Mouse (Mus musculus): ENCODE measurements around the gene Fsip1. TPM values are rescaled to one million over a fixed set of nuclear protein-coding genes. Genes with fewer than 3 reads are reported as not detected.

Gene Fsip1
- polyA plus RNA-seq, 1 experiment from 2014 or later: 4.2 TPM

DNA sequence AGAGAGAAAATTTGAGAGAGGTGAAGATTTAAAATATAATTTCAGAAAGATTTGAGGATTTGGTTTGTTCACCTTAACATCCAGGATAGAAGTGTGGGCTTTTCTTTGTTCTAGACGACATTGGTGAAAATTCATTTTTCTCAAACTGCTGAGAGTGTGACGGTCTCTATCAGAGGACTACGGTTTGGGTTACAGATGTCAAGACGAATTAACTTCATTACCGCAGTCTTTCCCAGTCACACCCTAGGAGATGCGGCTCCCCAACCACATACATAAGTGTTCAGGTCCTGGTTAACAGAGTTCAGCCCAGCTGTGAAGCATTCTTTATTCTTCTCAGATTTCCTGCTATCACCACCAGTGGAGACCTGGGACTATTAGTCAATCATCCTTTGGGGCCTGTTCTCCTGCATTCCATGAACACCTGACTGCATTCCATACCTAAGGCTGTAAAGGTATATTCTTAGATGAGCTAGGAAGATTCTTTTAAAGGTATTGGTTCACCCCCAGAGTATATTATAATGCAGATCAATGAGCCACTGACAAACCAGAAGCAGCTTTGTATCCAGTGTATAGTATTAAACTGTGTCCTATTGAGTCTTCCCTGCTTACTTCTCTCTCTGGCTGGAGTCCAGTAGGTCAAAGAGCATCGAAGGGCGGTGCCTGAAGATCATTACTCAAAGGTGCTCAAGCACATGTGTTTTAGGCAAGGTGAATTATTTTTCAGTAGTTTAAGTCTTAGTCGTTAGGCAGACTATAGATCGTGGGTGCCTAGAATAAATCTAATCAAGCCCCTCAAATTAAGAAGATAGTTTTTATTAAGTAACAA, 82.0 kb downstream of the Fsip1 start:
- Histone ChIP-seq H3K27ac (ENCODE audit: low read depth, low read length) (no peak overlapping the region), H3K9me3 (replicated peaks; ENCODE audit: control insufficient read depth, low read length) (no peaks in the 10 kb centered on the region), H3K36me3 (ENCODE audit: control insufficient read depth, insufficient read depth, low read length) (no peaks in the 10 kb centered on the region), H3K27me3 (replicated peaks; ENCODE audit: control insufficient read depth, insufficient read depth, low read length) (no peaks in the 10 kb centered on the region), H3K4me1 (ENCODE audit: control insufficient read depth, insufficient read depth, low read length) (no peaks in the 10 kb centered on the region), H3K4me3 (ENCODE audit: low read depth, low read length) (no peak overlapping the region), H3K4me2 (ENCODE audit: low read length) (no peak overlapping the region), H3K9ac (ENCODE audit: low read length) (no peak overlapping the region)
- DNase-seq (ENCODE audit: low spot score) (no peak), ATAC-seq (no peak)
- 84% methylated on average over 10 of the region's 10 CpGs for WGBS

DNA sequence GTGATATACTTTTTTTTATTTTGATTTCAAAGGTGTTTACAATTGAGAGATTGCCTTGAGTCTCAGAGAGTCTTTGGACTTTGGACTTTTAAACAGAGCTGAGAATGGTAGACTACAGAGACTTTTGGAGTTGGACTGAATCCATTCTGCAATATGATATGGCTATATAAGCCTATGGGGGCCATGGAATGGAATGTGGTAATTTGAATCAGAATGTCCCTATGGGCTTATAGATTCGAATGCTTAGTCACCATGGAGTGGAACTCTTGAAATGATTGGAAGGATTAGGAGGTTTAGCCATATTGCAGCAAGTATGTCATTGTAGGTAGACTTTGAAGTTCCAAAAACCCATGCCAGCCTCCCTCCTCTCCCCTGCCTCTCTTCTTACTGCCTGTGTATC, 88.5 kb downstream of the Fsip1 start:
- H3K4me3 ChIP-seq (ENCODE audit: low read depth, low read length): no peak overlapping the region
- H3K4me2 ChIP-seq (ENCODE audit: low read length): no peak overlapping the region
- no peak overlapping the region for H3K27ac ChIP-seq (ENCODE audit: low read depth, low read length)
- ATAC-seq (no peak), DNase-seq (ENCODE audit: low spot score) (no peak)
- H3K9ac ChIP-seq (ENCODE audit: low read length): no peak overlapping the region
- H3K27me3 ChIP-seq (replicated peaks; ENCODE audit: control insufficient read depth, insufficient read depth, low read length): no peaks in the 10 kb centered on the region
- no peaks in the 10 kb centered on the region for H3K36me3 ChIP-seq (ENCODE audit: control insufficient read depth, insufficient read depth, low read length)
- 60% methylated on average over 1 of the region's 1 CpGs for WGBS
- H3K9me3 ChIP-seq (replicated peaks; ENCODE audit: control insufficient read depth, low read length): no peaks in the 10 kb centered on the region
- H3K4me1 ChIP-seq (ENCODE audit: control insufficient read depth, insufficient read depth, low read length): no peaks in the 10 kb centered on the region

DNA sequence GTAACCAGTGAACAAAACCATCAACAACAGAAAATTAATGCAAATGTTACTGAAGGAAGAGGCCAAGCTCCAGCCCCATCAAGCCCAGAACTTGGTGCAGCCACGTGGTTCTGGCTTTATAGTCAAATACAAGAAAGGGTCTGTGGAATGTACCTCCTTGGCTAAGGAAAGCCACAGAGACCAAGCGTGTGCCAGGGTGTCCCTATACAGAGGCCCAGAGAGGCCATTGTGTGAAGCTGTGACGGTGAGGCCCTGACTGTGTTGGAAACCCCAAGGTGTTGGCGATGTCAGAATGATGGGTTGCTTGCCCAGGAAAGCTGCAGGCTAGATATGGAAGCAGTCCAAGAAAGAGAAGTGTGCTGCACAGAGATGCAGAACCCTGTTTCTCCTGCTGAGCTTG, 89.0 kb downstream of the Fsip1 start:
- ATAC-seq: peak; percentile 57; the same call in 1 of the 2 replicates

DNA sequence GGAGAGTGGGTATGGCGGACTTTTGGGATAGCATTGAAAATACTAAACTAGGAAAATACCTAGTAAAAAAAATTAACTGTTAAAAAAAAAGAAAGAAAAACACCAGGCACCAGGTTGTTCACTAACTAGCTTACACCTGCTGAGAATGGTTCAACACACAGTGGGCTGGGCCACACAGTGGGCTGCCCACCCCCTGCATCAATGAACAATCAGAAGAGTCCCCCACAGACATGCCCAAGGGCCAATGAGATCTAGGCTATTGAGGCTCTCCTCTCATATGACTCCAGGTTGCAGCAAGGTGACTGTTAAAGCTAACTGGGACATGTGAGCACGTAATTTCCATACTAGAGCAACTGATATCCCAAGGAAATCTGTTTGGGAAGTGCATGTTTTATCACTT, 91.1 kb downstream of the Fsip1 start:
- Histone ChIP-seq H3K9ac (ENCODE audit: low read length) (no peak overlapping the region), H3K4me1 (ENCODE audit: control insufficient read depth, insufficient read depth, low read length) (no peaks in the 10 kb centered on the region; the same call in 1 of the 2 replicates), H3K4me2 (ENCODE audit: low read length) (no peak overlapping the region), H3K4me3 (ENCODE audit: low read depth, low read length) (no peak overlapping the region), H3K27ac (ENCODE audit: low read depth, low read length) (no peak overlapping the region), H3K27me3 (replicated peaks; ENCODE audit: control insufficient read depth, insufficient read depth, low read length) (no peaks in the 10 kb centered on the region), H3K9me3 (replicated peaks; ENCODE audit: control insufficient read depth, low read length) (no peaks in the 10 kb centered on the region), H3K36me3 (ENCODE audit: control insufficient read depth, insufficient read depth, low read length) (no peaks in the 10 kb centered on the region)
- WGBS: 93% methylated on average over 2 of the region's 2 CpGs
- ATAC-seq (no peak), DNase-seq (ENCODE audit: low spot score) (no peak)

More for the DNA sequence above, 89.0 kb downstream of the Fsip1 start:
- H3K9ac ChIP-seq (ENCODE audit: low read length): no peak overlapping the region
- no peak overlapping the region for H3K27ac ChIP-seq (ENCODE audit: low read depth, low read length)
- no peaks in the 10 kb centered on the region for H3K4me1 ChIP-seq (ENCODE audit: control insufficient read depth, insufficient read depth, low read length)
- H3K4me2 ChIP-seq (ENCODE audit: low read length): no peak overlapping the region
- DNase-seq (ENCODE audit: low spot score): peak; percentile 30
- 54% methylated on average over 4 of the region's 4 CpGs for WGBS
- H3K27me3 ChIP-seq (replicated peaks; ENCODE audit: control insufficient read depth, insufficient read depth, low read length): no peaks in the 10 kb centered on the region
- no peaks in the 10 kb centered on the region for H3K9me3 ChIP-seq (replicated peaks; ENCODE audit: control insufficient read depth, low read length)
- no peaks in the 10 kb centered on the region for H3K36me3 ChIP-seq (ENCODE audit: control insufficient read depth, insufficient read depth, low read length)
- no peak overlapping the region for H3K4me3 ChIP-seq (ENCODE audit: low read depth, low read length)

DNA sequence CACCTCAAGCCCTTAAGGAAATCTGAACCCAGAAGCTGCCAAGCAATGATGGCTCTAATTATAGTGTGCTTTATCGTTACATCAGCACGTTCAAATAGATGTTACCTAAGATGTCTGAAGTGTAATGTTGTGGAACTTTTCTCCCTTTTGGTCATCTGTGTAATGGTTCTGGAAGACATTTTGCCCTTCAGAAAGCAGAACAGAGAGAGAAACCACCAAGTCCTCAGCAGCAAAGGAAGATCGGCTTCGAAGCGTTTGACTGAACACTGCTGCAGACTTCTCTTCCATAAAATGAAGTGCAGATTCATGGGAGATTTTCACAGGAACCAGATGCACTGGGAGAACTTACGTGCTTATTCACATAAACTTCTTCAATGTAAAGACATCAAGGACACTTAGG, 92.6 kb downstream of the Fsip1 start:
- no peaks in the 10 kb centered on the region for H3K27me3 ChIP-seq (replicated peaks; ENCODE audit: control insufficient read depth, insufficient read depth, low read length)
- H3K9ac ChIP-seq (ENCODE audit: low read length): no peak overlapping the region
- ATAC-seq (no peak), DNase-seq (ENCODE audit: low spot score) (no peak)
- peaks cover 15% of the 10 kb centered on the region; the same call in 1 of the 2 replicates for H3K4me1 ChIP-seq (ENCODE audit: control insufficient read depth, insufficient read depth, low read length)
- no peak overlapping the region for H3K4me3 ChIP-seq (ENCODE audit: low read depth, low read length)
- 77% methylated on average over 6 of the region's 6 CpGs for WGBS
- H3K9me3 ChIP-seq (replicated peaks; ENCODE audit: control insufficient read depth, low read length): no peaks in the 10 kb centered on the region
- H3K36me3 ChIP-seq (ENCODE audit: control insufficient read depth, insufficient read depth, low read length): no peaks in the 10 kb centered on the region
- no peak overlapping the region for H3K4me2 ChIP-seq (ENCODE audit: low read length)
- H3K27ac ChIP-seq (ENCODE audit: low read depth, low read length): no peak overlapping the region

DNA sequence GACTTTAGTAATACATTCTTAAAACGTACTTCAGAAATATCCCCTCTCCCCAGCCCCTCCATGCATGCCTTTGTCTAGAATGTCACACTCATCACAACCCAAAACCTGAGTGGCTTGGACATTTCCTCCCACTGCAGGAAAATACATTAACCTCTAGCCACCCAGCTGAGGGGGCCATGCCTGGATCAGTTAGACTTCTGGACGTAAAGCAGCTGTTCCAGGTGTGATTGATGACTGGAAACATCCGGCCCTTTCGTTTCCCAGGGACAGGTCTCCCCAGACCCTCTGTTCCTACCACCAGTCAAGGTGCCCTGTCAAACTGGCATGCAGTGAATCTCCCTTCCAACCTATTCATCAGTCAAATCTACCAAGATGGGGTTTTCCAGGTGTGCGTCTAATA, 94.3 kb downstream of the Fsip1 start:
- ATAC-seq (no peak), DNase-seq (ENCODE audit: low spot score) (no peak)
- Histone ChIP-seq H3K9ac (ENCODE audit: low read length) (no peak overlapping the region), H3K4me3 (ENCODE audit: low read depth, low read length) (no peak overlapping the region), H3K4me1 (ENCODE audit: control insufficient read depth, insufficient read depth, low read length) (peaks cover 15% of the 10 kb centered on the region; the same call in 1 of the 2 replicates), H3K9me3 (replicated peaks; ENCODE audit: control insufficient read depth, low read length) (no peaks in the 10 kb centered on the region), H3K36me3 (ENCODE audit: control insufficient read depth, insufficient read depth, low read length) (no peaks in the 10 kb centered on the region), H3K4me2 (ENCODE audit: low read length) (no peak overlapping the region), H3K27ac (ENCODE audit: low read depth, low read length) (no peak overlapping the region), H3K27me3 (replicated peaks; ENCODE audit: control insufficient read depth, insufficient read depth, low read length) (no peaks in the 10 kb centered on the region)
- whole genome bisulfite sequencing: 82% methylated on average over 5 of the region's 5 CpGs

DNA sequence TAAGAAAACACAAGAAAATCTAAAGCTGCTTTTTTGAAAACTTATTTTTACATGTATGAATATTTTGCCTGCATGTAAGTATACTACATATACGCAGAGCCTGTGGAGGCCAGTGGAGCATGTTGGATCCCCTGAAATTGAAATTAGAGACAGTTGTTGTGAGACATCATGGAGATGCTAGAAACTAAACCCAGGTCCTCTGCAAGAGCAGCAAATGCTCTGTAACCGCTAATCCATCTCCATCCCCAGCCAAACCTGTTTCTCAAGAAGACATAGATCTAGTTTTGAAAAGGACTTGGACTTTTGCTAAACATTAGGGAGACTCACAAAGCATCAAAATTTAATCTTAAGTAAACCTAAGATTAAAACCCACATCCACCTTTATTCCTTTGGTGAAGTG, 95.8 kb downstream of the Fsip1 start:
- no peak overlapping the region for H3K4me3 ChIP-seq (ENCODE audit: low read depth, low read length)
- no peak overlapping the region for H3K27ac ChIP-seq (ENCODE audit: low read depth, low read length)
- peaks cover 15% of the 10 kb centered on the region; the same call in 1 of the 2 replicates for H3K4me1 ChIP-seq (ENCODE audit: control insufficient read depth, insufficient read depth, low read length)
- no peak overlapping the region for H3K4me2 ChIP-seq (ENCODE audit: low read length)
- H3K27me3 ChIP-seq (replicated peaks; ENCODE audit: control insufficient read depth, insufficient read depth, low read length): no peaks in the 10 kb centered on the region
- no peak overlapping the region for H3K9ac ChIP-seq (ENCODE audit: low read length)
- WGBS: 24% methylated on average over 2 of the region's 2 CpGs
- no peaks in the 10 kb centered on the region for H3K36me3 ChIP-seq (ENCODE audit: control insufficient read depth, insufficient read depth, low read length)
- DNase-seq (ENCODE audit: low spot score) (no peak), ATAC-seq (0 out of 2 replicates have a peak, but pooled peaks have one; percentile 12)
- no peaks in the 10 kb centered on the region for H3K9me3 ChIP-seq (replicated peaks; ENCODE audit: control insufficient read depth, low read length)

DNA sequence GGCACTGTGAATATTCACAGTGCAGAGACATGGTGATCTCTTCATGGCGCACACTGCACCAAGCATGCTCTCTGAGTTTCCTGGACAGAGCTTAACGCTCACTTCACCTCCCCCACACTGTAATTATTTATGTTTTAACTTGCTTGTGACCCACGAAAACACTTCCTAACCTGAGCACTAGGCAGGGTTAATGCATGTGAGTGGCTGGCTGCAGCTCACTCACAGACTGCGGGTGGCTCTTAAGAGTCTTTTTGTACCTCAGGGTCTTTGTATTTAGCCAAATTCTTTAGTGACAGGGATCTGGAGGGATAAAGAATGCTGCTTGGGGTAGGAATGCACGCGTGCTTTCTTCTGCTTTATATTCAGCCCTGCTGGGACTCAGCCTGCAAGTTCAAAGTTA, 96.2 kb downstream of the Fsip1 start:
- Histone ChIP-seq H3K4me3 (ENCODE audit: low read depth, low read length) (no peak overlapping the region), H3K27ac (ENCODE audit: low read depth, low read length) (no peak overlapping the region), H3K4me1 (ENCODE audit: control insufficient read depth, insufficient read depth, low read length) (peaks cover 15% of the 10 kb centered on the region; the same call in 1 of the 2 replicates), H3K9ac (ENCODE audit: low read length) (peak overlapping the region; percentile 29; the same call in 1 of the 2 replicates), H3K36me3 (ENCODE audit: control insufficient read depth, insufficient read depth, low read length) (no peaks in the 10 kb centered on the region), H3K4me2 (ENCODE audit: low read length) (no peak overlapping the region), H3K27me3 (replicated peaks; ENCODE audit: control insufficient read depth, insufficient read depth, low read length) (no peaks in the 10 kb centered on the region), H3K9me3 (replicated peaks; ENCODE audit: control insufficient read depth, low read length) (no peaks in the 10 kb centered on the region)
- WGBS: 4% methylated on average over 6 of the region's 6 CpGs
- peak; percentile 81 for ATAC-seq
- DNase-seq (ENCODE audit: low spot score): peak; percentile 73

DNA sequence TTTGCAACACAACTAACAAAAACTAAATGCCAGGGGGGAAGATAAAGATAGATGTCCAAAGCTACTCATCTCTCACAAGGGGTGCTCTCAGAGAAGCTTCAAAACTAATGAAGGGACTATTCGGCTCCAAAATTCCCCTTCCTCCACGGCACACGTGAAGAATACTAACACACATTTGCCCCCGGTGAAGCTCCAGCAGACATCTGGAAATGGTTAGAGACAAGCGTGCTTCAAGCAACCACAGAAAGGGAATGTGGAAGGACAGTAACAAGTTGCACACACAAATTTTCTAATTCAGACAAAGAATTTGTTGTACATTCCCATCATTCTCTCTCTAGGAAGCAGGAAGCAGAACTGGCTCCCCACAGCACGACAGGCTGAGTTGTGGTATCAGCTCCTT, 97.6 kb downstream of the Fsip1 start:
- Histone ChIP-seq H3K9me3 (replicated peaks; ENCODE audit: control insufficient read depth, low read length) (no peaks in the 10 kb centered on the region), H3K4me1 (ENCODE audit: control insufficient read depth, insufficient read depth, low read length) (peaks cover 15% of the 10 kb centered on the region; the same call in 1 of the 2 replicates), H3K27ac (ENCODE audit: low read depth, low read length) (no peak overlapping the region), H3K4me2 (ENCODE audit: low read length) (no peak overlapping the region), H3K4me3 (ENCODE audit: low read depth, low read length) (no peak overlapping the region), H3K27me3 (replicated peaks; ENCODE audit: control insufficient read depth, insufficient read depth, low read length) (no peaks in the 10 kb centered on the region), H3K9ac (ENCODE audit: low read length) (no peak overlapping the region), H3K36me3 (ENCODE audit: control insufficient read depth, insufficient read depth, low read length) (no peaks in the 10 kb centered on the region)
- no peak for ATAC-seq
- WGBS: 75% methylated on average over 6 of the region's 6 CpGs
- no peak for DNase-seq (ENCODE audit: low spot score)

Measured in forebrain, embryonic 14.5 days (tissue).